Mouse (Mus musculus): Measurements from ENCODE around the gene Gm8127.
"Not testable (repeated sequence)": the region's sequence is repeated elsewhere in the genome, so short reads cannot be mapped to it uniquely, and the experiment has no call there.

Gene Gm8127

GRCm38 (mm10) chr14:43293503-43293902 is at the start of gene Gm8127:
TSS of gene Gm8127 (minus strand) at chr14:43293832.
- DNase-seq (ENCODE audit: low spot score), result not testable (repeated sequence)

DNA sequence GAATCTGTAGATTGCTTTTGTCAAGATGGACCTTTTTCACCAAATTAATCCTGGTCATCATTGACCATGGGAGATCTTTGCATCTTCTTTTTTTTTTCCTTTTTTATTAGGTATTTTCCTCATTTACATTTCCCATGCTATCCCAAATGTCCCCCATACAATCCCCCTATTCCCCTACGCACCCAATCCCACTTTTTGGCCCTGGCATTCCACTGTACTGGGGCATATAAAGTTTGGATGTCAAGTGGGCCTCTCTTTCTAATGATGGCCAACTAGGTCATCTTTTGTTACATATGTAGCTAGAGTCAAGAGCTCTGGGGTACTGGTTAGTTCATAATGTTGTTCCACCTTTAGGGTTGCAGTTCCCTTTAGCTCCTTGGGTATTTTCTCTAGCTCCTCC is 44.0 kb upstream of the Gm8127 start:
- DNase-seq (ENCODE audit: low spot score), result not testable (repeated sequence)

DNA sequence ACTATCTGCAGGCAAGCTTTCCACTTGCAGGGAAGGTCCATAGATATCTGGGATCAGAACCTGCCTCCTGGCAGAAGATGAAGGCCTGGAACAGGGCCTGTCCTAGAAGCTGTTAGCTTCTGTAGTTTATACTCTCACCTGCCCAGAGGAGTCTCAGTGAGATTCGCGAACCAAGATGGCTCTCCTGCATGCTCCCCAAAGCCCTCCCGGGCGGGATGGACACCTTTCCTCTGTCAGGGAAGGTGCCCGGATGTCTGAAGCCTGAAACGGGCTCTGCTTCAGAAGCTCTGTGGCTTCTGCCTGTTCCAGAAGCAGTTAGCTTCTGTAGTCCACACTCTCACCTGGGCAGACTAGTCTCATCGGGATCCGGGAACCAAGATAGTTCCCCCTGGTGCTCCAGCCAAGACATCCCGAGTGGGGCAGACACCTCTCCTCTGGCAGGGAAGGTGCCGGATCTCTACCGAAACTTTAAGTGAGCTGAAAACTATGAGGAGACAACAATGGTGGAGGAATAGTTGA is 37.8 kb upstream of the Gm8127 start:
- not testable (repeated sequence) for DNase-seq (ENCODE audit: low spot score)

DNA sequence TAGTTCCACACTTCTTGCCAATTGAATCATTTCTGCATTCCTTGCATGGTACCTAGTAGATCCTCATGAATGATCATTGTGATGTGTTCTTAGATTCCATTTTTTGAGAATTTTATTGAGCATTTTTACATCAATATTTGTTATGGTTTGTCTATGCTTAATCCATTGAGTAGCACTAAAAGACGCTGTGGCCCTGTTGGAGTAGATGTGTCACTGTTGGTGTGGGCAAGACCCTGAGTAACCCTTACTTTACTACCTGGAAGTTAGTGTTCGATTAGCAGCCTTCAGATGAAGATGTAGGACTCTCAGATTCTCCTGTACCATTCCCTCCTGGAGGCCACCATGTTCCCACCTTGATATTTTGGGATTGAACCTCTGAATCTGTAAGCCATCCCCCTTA is 35.0 kb upstream of the Gm8127 start:
- DNase-seq (ENCODE audit: low spot score), result not testable (repeated sequence)

DNA sequence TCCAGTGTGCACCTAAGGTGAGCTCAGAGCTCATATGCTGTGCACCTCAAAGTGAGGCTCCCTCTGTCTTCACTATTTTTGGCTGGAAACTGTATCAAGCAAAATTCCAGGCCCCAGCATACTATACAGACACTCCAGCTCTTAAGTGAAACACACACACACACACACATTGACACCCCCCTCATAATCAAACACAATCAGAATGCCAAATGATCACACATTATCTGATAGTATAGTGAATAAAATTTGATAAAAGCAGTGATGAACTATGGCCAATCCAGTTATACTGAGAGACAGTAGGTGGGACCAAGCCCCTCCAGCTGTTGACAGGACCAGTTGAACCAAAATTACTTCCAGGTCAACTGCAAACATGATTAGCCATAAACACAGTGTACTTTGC is 25.9 kb upstream of the Gm8127 start:
- DNase-seq (ENCODE audit: low spot score), result not testable (repeated sequence)

- not testable (repeated sequence) for DNase-seq (ENCODE audit: low spot score)
These were observed 15.0 kb downstream of the Gm8127 start for GRCm38 (mm10) chr14:43278681-43279080.

- not testable (repeated sequence) for DNase-seq (ENCODE audit: low spot score)
These were observed 15.5 kb downstream of the Gm8127 start for GRCm38 (mm10) chr14:43278146-43278545.

DNA sequence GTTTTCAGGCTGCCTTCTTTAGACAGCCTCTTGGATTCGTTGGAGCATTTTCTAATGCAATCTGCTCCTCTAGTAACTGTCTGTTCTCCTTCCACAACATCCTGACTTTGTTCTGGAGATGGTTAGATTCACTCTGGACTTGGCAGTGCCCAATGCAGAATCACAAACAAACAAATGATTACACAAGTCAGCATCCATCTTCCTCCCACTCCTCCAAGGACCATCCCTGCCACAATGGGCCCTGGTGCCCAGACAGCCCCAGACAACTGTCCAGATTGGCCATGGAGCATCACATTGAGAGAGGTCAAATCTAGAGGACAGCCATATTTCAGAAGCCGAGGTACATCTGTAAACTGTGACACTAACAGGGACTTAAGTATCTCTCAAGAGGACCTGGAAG is 16.2 kb downstream of the Gm8127 start:
- not testable (repeated sequence) for DNase-seq (ENCODE audit: low spot score)

DNA sequence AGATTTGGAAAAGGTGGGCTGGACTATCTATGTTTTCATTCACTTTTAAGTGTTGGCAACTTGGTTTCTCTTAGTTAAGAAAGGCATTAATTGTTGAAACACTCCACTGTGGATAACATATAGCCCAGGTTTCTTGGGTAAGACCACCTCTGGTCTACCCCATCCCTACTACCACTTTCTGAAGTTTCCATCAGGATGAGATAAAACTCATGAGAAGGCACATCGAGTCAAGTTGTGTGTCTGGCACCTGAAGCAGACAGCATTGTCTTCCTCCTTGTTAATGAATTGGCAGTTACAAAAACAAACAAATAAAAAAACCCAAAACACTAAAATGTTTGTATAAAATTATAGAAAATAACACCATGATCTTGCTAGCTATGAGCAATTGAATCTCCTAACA is 17.9 kb downstream of the Gm8127 start:
- DNase-seq (ENCODE audit: low spot score), result not testable (repeated sequence)

- not testable (repeated sequence) for DNase-seq (ENCODE audit: low spot score)
These were observed 18.6 kb downstream of the Gm8127 start, which contains the start of gene Gm9732 for GRCm38 (mm10) chr14:43274986-43275511. TSS of gene Gm9732 (plus strand) at chr14:43275036.

GRCm38 (mm10) chr14:43273161-43273560 is 20.5 kb downstream of the Gm8127 start:
- DNase-seq (ENCODE audit: low spot score), result not testable (repeated sequence)

- DNase-seq (ENCODE audit: low spot score), result not testable (repeated sequence)
These were observed 24.4 kb downstream of the Gm8127 start for GRCm38 (mm10) chr14:43269211-43269610.

GRCm38 (mm10) chr14:43268521-43269084 is 25.0 kb downstream of the Gm8127 start:
- not testable (repeated sequence) for DNase-seq (ENCODE audit: low spot score)

DNA sequence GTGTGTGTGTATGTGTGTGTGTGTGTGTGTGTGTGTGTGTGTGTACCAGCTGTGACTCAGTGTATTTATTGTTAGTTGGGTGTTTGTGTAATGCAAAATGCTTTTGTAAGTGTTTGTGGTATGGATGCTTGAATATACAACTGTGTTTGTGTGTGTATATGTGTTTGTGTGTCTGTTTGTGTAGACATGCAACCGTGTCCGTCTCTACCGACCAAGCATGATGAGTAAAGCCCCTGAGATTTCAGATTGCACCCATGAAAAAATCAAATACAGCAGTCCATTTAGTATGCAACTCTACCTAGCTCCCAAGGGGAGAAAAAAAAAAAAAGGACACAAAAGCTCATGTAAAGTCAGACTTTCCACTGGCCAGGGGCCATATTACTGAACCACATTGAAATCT is 30.2 kb downstream of the Gm8127 start:
- not testable (repeated sequence) for DNase-seq (ENCODE audit: low spot score)

- not testable (repeated sequence) for DNase-seq (ENCODE audit: low spot score)
These were observed 35.3 kb downstream of the Gm8127 start, which contains the start of gene Gm8126 for GRCm38 (mm10) chr14:43258349-43258748. TSS of gene Gm8126 (plus strand) at chr14:43258649.

GRCm38 (mm10) chr14:43256511-43256910 is 37.1 kb downstream of the Gm8127 start:
- DNase-seq (ENCODE audit: low spot score), result not testable (repeated sequence)

DNA sequence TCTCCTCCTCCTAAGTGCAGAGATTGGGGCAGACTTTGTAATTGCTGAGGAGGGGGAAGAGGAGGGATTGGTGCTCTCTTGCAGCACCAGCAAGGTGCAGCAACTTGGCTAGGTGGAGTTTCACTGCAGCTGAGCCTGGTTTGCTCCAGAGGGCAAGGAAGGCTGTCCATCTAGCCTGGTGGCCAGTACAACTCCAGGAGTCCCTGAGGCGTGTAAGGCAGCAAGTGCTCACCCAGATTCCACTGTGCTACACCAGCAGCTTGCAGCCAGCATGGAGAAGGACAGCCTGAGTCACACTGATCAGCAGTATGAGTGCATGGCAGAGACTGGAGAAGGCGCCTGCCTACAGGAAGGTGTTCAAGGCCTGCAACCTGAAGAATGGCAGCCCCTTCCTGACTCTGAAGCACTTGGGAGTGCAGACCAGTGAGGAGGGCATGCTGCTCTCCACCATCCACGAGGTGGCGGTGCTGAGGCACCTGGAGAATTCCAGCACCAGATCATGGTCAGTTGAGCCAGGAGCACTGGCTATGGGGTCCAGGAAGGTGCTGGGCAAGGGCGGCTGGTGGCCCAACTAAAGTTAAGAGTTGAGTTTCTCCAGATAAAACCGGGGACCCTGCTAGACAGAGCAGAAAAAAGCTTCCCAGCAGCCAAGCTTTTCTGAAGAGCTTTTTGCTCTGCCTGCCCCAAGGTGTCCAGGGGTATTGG is 42.9 kb downstream of the Gm8127 start:
- not testable (repeated sequence) for DNase-seq (ENCODE audit: low spot score)

GRCm38 (mm10) chr14:43249611-43250170 is 43.9 kb downstream of the Gm8127 start:
- not testable (repeated sequence) for DNase-seq (ENCODE audit: low spot score)
